Mouse (Mus musculus) kidney, adult 18-20 months (tissue): ENCODE data around the gene Scgb2b26.

Source experiments
- DNase-seq: peaks from one replicate; pipeline ENCODE4 v3.0.0; 2021

The Scgb2b26 gene

GRCm38 (mm10) chr7:33944940-33945339, at the start of gene Scgb2b26:
TSS of gene Scgb2b26 (minus strand) at chr7:33945040.
- DNase-seq, result no peak

- DNase-seq, result peak; percentile 49
These were observed 37.4 kb upstream of the Scgb2b26 start for GRCm38 (mm10) chr7:33982281-33982680.

GRCm38 (mm10) chr7:33902982-33903381, 41.9 kb downstream of the Scgb2b26 start:
- DNase-seq, result no peak

- DNase-seq, result no peak
These were observed 44.0 kb downstream of the Scgb2b26 start for GRCm38 (mm10) chr7:33900803-33901202.

GRCm38 (mm10) chr7:33900007-33900406, 44.8 kb downstream of the Scgb2b26 start:
- no peak for DNase-seq
